Comparison of ENCODE assay signal across 23 mouse cellular contexts in the genomic region with DNA sequence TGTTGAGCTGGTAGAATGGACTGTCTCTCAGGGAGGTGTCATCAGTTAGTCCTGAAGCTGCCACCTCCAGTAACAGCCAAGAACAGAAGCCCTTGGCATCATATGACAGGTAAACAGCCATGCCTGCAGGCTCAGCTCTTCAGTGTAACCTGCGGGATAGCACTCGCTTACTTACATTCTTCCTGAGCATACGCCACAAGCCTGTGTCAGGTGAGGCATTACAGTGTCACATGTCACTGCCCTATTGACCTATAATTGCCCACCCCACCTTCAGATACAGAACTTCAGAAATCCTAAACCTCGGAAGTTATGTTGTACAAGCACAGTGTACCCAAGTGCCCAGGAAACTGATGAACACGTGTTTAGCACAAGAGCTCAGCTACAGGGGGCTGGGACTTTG.
"Had no signal": no experiment of that assay in that cellular context is flagged by ENCODE, and none has a peak within 500 bp of the region (broad histone marks: within the 10 kb centered on the region; RNA-seq: fewer than 3 reads in every experiment).

No protein-coding gene starts in this region.

- DNase-seq: kidney, adult 18-20 months; kidney, postnatal 10 days; kidney, postnatal 36 days; left cerebral cortex, postnatal 4 days; lung, adult 18-20 months; lung, postnatal 10 days; lung, postnatal 36 days; right cerebral cortex, postnatal 14 days; right cerebral cortex, postnatal 4 days; spleen, adult 18-20 months; thymus, postnatal 25 days had no signal

- H3K4me1 ChIP-seq: midbrain, embryonic 15.5 days had no signal

- H3K27ac ChIP-seq: kidney, embryonic 15.5 days; limb, embryonic 12.5 days; limb, embryonic 15.5 days; liver, embryonic 15.5 days; lung, embryonic 15.5 days; midbrain, embryonic 12.5 days; midbrain, embryonic 15.5 days; neural tube, embryonic 13.5 days; stomach, embryonic 15.5 days had no signal

- H3K27me3 ChIP-seq: kidney, embryonic 15.5 days; limb, embryonic 12.5 days; limb, embryonic 15.5 days; liver, embryonic 15.5 days; lung, embryonic 15.5 days; midbrain, embryonic 15.5 days; neural tube, embryonic 13.5 days; stomach, embryonic 15.5 days had no signal

- ATAC-seq: inflammation-experienced regulatory T-cells, adult 6 months; midbrain, embryonic 15.5 days had no signal

- H3K4me3 ChIP-seq: kidney, embryonic 15.5 days; limb, embryonic 12.5 days; limb, embryonic 15.5 days; liver, embryonic 15.5 days; lung, embryonic 15.5 days; midbrain, embryonic 12.5 days; midbrain, embryonic 15.5 days; myocyte; neural tube, embryonic 13.5 days; stomach, embryonic 15.5 days had no signal

- H3K4me2 ChIP-seq: kidney, embryonic 15.5 days; limb, embryonic 12.5 days; limb, embryonic 15.5 days; liver, embryonic 11.5 days; liver, embryonic 15.5 days; lung, embryonic 15.5 days; midbrain, embryonic 12.5 days; midbrain, embryonic 15.5 days; neural tube, embryonic 13.5 days; stomach, embryonic 15.5 days had no signal

- H3K9me3 ChIP-seq: kidney, embryonic 15.5 days; limb, embryonic 12.5 days; limb, embryonic 15.5 days; liver, embryonic 15.5 days; lung, embryonic 15.5 days; midbrain, embryonic 12.5 days; midbrain, embryonic 15.5 days; neural tube, embryonic 13.5 days; stomach, embryonic 15.5 days had no signal

- H3K36me3 ChIP-seq: liver, embryonic 15.5 days; midbrain, embryonic 12.5 days; midbrain, embryonic 15.5 days; neural tube, embryonic 13.5 days had no signal

- H3K9ac ChIP-seq: kidney, embryonic 15.5 days; limb, embryonic 12.5 days; limb, embryonic 15.5 days; liver, embryonic 15.5 days; lung, embryonic 15.5 days; midbrain, embryonic 12.5 days; midbrain, embryonic 15.5 days; neural tube, embryonic 13.5 days; stomach, embryonic 15.5 days had no signal
